Mouse (Mus musculus) midbrain, embryonic 15.5 days (tissue): ENCODE data around the gene Dnm1. TPM values are rescaled to one million over a fixed set of nuclear protein-coding genes. Genes with fewer than 3 reads are reported as not detected.

ENCODE experiments used
- ATAC-seq: fragments of 200-750 bp; cut with Nextera tagmentation; replicated peaks from 2 replicates; pipeline ENCODE4 v1.8.0; 2017; ENCODE audit warnings: moderate TSS enrichment
- H3K27ac ChIP-seq: fragments of 300-500 bp; sonication (generic); 2 replicates; pipeline ENCODE4 v1.5.1; 2015; ENCODE audit warnings: mild to moderate bottlenecking, inconsistent platforms
- H3K27me3 ChIP-seq: fragments of 300-500 bp; sonication (generic); replicated peaks from 2 replicates; pipeline ENCODE4 v1.6.1; 2015; ENCODE audit warnings: inconsistent platforms
- H3K36me3 ChIP-seq: fragments of 300-500 bp; sonication (generic); replicated peaks from 2 replicates; pipeline ENCODE4 v1.6.1; 2015; ENCODE audit warnings: inconsistent platforms
- H3K4me1 ChIP-seq: fragments of 300-500 bp; sonication (generic); 2 replicates; pipeline ENCODE4 v1.6.1; 2015; ENCODE audit warnings: inconsistent platforms
- H3K4me2 ChIP-seq: fragments of 300-500 bp; sonication (generic); 2 replicates; pipeline ENCODE4 v1.6.1; 2015; ENCODE audit warnings: inconsistent platforms, mild to moderate bottlenecking, moderate library complexity
- H3K4me3 ChIP-seq: fragments of 300-500 bp; sonication (generic); 2 replicates; pipeline ENCODE4 v1.5.1; 2015; ENCODE audit warnings: mild to moderate bottlenecking, inconsistent platforms
- H3K9ac ChIP-seq: fragments of 300-500 bp; sonication (generic); 2 replicates; pipeline ENCODE4 v1.6.1; 2015; ENCODE audit warnings: mild to moderate bottlenecking, inconsistent platforms
- H3K9me3 ChIP-seq: fragments of 300-500 bp; sonication (generic); 2 replicates; pipeline ENCODE4 v1.6.1; 2016; ENCODE audit warnings: inconsistent platforms
- WGBS: fragments of 180-500 bp; shearing (Covaris S2); methylation state at CpG from one replicate; pipeline ENCODE4 v1.1.7; 2015; ENCODE audit warnings: mixed read lengths; 5-methylcytosine and 5-hydroxymethylcytosine counted together
- polyA plus RNA-seq: library from polyadenylated mRNA; unstranded; fragments of >200 nt; fragmentation: Nextera tagmentation; extraction: Ambion mirVana; gene quantifications from 2 replicates; pipeline ENCODE4 v1.2.1, GENCODE M21; 2015

Dnm1 gene
- polyA plus RNA-seq, 1 experiment from 2014 or later, result 78.4 TPM

GRCm38 (mm10) chr2:32347019-32347418 is 6.1 kb downstream of the Dnm1 start:
- Histone ChIP-seq H3K4me1 (peaks cover 36% of the 10 kb centered on the region), H3K9me3 (no peaks in the 10 kb centered on the region), H3K36me3 (no peaks in the 10 kb centered on the region; the same call in 1 of the 2 replicates), H3K9ac (no peak overlapping the region), H3K27ac (no peak overlapping the region), H3K27me3 (no peaks in the 10 kb centered on the region), H3K4me2 (no peak overlapping the region), H3K4me3 (no peak overlapping the region)
- WGBS, result 82% methylated on average over 6 of the region's 6 CpGs
- no peak for ATAC-seq

DNA sequence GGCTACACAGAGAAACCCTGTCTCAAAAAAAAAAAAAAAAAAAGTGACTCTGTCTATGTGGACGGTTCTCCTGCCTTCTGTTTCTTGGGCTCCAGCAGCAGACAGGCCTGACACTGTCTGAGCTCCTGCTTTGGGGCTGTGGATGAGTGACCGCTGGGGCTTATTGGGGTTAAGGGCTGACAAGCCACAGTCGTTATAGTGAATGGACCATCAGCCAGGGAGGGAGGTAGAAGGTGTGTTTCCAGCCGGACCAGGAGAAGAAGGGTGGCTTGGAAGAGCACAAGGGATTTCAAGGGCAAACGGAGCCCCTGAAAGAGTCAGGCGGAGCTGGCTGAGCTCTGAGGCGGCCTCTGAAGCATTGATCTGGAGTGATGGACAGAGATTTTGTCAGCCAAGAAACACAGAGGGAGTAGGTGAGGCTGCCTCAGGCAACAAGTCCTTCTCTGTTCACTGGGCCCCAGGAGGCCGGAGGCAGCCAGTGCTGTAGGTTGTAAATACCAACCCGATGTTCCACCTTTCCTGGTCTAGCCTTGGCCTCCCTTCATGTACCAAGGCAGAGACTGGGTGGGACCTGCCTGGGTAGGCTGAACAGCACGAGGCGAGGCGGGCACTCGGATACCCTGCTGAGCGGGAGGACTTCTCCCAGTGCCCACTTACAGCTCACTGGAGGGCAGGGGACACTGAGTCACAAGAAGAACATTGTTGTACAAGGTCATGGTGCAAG is 8.4 kb downstream of the Dnm1 start:
- Histone ChIP-seq H3K4me2 (no peak overlapping the region), H3K9me3 (no peaks in the 10 kb centered on the region), H3K36me3 (no peaks in the 10 kb centered on the region; the same call in 1 of the 2 replicates), H3K4me3 (no peak overlapping the region), H3K27me3 (no peaks in the 10 kb centered on the region), H3K4me1 (peaks cover 15% of the 10 kb centered on the region), H3K9ac (no peak overlapping the region), H3K27ac (no peak overlapping the region)
- ATAC-seq, result no peak
- 63% methylated on average over 14 of the region's 14 CpGs for WGBS

DNA sequence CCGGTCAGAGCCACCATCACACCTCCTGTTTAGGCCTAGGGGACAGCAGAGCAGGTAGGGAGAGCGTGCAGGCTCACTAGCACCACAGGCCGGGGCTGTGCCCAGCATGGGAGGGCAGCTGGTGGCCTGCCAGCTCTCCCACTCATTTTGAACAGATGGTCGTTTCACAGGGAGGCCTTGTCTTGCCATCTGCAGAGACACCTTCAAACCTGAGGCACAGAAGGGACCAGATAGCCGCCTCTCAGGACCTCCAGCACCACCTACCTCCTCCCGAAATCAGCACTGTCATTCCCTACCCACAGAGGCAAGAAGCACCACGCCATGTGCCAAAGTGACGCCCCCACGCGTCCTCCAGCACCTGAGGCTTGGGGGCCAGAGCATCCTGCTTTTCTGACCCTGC is 9.1 kb downstream of the Dnm1 start:
- no peak overlapping the region for H3K4me3 ChIP-seq
- H3K4me2 ChIP-seq, result no peak overlapping the region
- peaks cover 2% of the 10 kb centered on the region; the same call in 1 of the 2 replicates for H3K36me3 ChIP-seq
- no peaks in the 10 kb centered on the region for H3K27me3 ChIP-seq
- no peak overlapping the region for H3K27ac ChIP-seq
- no peak for ATAC-seq
- WGBS, result 75% methylated on average over 10 of the region's 10 CpGs
- H3K9ac ChIP-seq, result no peak overlapping the region
- H3K9me3 ChIP-seq, result no peaks in the 10 kb centered on the region
- H3K4me1 ChIP-seq, result peaks cover 10% of the 10 kb centered on the region

DNA sequence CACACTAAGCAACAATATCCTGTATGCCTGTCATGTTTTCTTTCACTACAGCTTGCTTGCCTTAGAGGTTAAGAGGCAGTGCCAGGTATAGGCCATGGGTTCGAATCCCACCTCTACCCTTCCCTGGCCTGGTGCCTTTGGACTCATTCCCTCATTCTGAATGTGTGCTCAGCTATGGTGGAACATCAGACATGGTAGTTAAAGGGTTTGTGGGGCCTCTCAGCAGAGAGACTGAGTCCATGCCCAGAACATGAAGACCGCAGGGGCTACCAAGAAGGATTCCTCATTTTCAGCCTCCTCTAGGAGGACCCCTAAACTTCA is 9.8 kb downstream of the Dnm1 start:
- no peak for ATAC-seq
- H3K9me3 ChIP-seq, result no peaks in the 10 kb centered on the region
- H3K36me3 ChIP-seq, result peaks cover 4% of the 10 kb centered on the region; the same call in 1 of the 2 replicates
- H3K27ac ChIP-seq, result no peak overlapping the region
- peaks cover 10% of the 10 kb centered on the region for H3K4me1 ChIP-seq
- 91% methylated on average over 2 of the region's 2 CpGs for WGBS
- H3K4me3 ChIP-seq, result no peak overlapping the region
- H3K4me2 ChIP-seq, result no peak overlapping the region
- H3K27me3 ChIP-seq, result no peaks in the 10 kb centered on the region
- no peak overlapping the region for H3K9ac ChIP-seq

DNA sequence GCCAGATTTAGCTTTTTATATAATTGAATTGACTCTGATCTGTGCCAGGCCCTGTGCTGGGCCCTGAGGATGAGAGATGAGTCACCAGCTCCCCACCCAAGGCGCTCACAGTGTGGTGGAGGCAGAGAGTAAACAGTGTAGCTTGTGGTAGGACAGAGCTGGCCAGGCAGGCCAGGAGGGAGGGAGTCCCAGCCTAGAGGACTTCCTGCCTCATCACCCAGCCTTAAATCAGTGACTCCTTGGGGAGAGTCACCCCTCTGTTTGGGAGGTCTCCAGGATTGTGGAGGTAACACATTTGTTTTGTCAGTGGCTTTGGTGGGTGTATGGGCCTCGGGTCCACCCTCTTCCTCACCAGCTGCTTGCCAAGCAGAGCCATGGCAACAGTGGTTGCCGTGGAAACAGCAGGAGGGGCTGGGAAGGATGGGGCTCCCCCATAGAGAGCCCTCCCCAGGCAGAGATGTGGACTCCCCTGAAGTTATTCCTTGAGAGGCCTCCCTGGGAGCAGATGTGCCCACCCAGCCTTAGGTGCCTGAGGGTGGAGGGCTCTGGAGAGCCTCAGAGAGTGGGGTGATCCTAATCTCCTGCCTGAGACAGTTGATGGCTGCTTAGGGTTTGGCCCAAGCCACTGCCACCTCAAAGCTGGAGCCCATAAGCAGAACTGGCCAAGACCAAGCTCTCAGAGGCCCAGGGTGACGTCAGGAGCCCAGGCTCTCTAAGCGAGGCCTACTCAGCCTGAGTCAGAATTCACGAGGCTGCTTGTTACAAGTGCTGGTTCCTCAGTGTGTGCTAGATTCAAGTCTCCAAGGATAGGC is 10.4 kb downstream of the Dnm1 start:
- no peak overlapping the region for H3K4me2 ChIP-seq
- H3K27ac ChIP-seq, result peak overlapping the region; percentile 25; the same call in 1 of the 2 replicates
- no peaks in the 10 kb centered on the region for H3K27me3 ChIP-seq
- H3K4me1 ChIP-seq, result peaks cover 10% of the 10 kb centered on the region
- H3K9ac ChIP-seq, result no peak overlapping the region
- WGBS, result 65% methylated on average over 6 of the region's 6 CpGs
- ATAC-seq, result peak; percentile 38; the same call in 1 of the 2 replicates
- H3K4me3 ChIP-seq, result no peak overlapping the region
- no peaks in the 10 kb centered on the region for H3K9me3 ChIP-seq
- H3K36me3 ChIP-seq, result peaks cover 9% of the 10 kb centered on the region

DNA sequence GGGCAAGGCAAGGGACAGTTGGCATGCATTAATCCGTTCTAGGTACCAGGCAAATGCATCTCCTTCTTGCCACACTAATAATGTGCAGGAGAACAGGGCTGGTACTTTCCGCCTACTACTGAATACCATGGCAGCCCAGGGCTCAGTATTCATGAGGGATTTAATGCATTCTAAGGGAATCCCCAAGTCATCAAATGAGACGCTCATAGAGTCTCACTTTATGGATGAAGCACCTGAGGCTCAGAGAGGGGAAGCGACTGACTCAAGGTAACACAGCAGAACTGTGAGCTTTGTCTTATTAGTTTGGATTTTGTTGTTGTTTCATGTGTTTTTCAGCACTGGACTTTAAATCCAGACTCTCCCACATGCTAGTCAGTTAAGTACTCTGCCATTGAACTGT is 11.1 kb downstream of the Dnm1 start:
- no peak overlapping the region for H3K4me3 ChIP-seq
- ATAC-seq, result no peak
- H3K9ac ChIP-seq, result no peak overlapping the region
- peaks cover 15% of the 10 kb centered on the region for H3K36me3 ChIP-seq
- WGBS, result 84% methylated on average over 4 of the region's 4 CpGs
- H3K4me1 ChIP-seq, result peaks cover 10% of the 10 kb centered on the region
- no peaks in the 10 kb centered on the region for H3K9me3 ChIP-seq
- no peak overlapping the region for H3K27ac ChIP-seq
- 0 out of 2 replicates have a peak, but pooled peaks cover 1% of the 10 kb centered on the region for H3K27me3 ChIP-seq
- no peak overlapping the region for H3K4me2 ChIP-seq

- ATAC-seq, result no peak
- Histone ChIP-seq H3K9ac (no peak overlapping the region), H3K4me3 (no peak overlapping the region), H3K36me3 (peaks cover 20% of the 10 kb centered on the region), H3K27ac (no peak overlapping the region), H3K4me2 (no peak overlapping the region), H3K9me3 (no peaks in the 10 kb centered on the region), H3K27me3 (0 out of 2 replicates have a peak, but pooled peaks cover 3% of the 10 kb centered on the region), H3K4me1 (peaks cover 10% of the 10 kb centered on the region)
- 82% methylated on average over 4 of the region's 4 CpGs for WGBS
Observed at GRCm38 (mm10) chr2:32341634-32341939, 11.6 kb downstream of the Dnm1 start.

GRCm38 (mm10) chr2:32340836-32341633 is 12.1 kb downstream of the Dnm1 start:
- Histone ChIP-seq H3K9ac (no peak overlapping the region), H3K4me1 (peaks cover 10% of the 10 kb centered on the region), H3K9me3 (no peaks in the 10 kb centered on the region), H3K4me3 (no peak overlapping the region), H3K36me3 (peaks cover 23% of the 10 kb centered on the region), H3K4me2 (no peak overlapping the region), H3K27me3 (0 out of 2 replicates have a peak, but pooled peaks cover 3% of the 10 kb centered on the region), H3K27ac (no peak overlapping the region)
- 84% methylated on average over 13 of the region's 13 CpGs for WGBS
- ATAC-seq, result no peak

GRCm38 (mm10) chr2:32339912-32340642 is 13.1 kb downstream of the Dnm1 start:
- Histone ChIP-seq H3K4me1 (peaks cover 10% of the 10 kb centered on the region), H3K4me3 (no peak overlapping the region), H3K36me3 (peaks cover 24% of the 10 kb centered on the region), H3K9me3 (no peaks in the 10 kb centered on the region), H3K4me2 (no peak overlapping the region), H3K27me3 (0 out of 2 replicates have a peak, but pooled peaks cover 3% of the 10 kb centered on the region), H3K27ac (no peak overlapping the region), H3K9ac (no peak overlapping the region)
- WGBS, result 46% methylated on average over 26 of the region's 26 CpGs
- no peak for ATAC-seq

DNA sequence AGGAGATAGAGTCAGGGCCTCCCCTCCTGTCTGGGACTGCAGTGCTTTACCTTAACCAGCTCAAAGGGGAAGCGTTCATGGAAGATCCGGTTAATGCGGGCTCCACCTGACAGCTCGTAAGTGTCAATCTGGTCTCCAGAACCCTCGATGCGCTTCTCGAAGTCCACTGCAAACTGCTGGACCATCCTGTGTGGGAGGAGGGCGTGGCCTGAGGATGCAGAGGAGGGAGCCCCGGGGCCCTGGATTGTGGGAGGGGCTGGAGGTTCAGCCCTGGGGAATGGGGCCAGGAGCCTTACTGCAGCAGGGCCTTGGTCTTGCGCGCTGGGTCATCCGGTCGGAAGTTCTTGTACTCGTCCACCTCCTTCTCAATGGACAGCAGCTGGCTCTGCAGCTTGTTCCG is 17.2 kb downstream of the Dnm1 start:
- Histone ChIP-seq H3K4me1 (no peaks in the 10 kb centered on the region), H3K4me2 (no peak overlapping the region), H3K9me3 (no peaks in the 10 kb centered on the region), H3K4me3 (no peak overlapping the region), H3K27me3 (peaks cover 3% of the 10 kb centered on the region; the same call in 1 of the 2 replicates), H3K27ac (no peak overlapping the region), H3K36me3 (peaks cover 40% of the 10 kb centered on the region), H3K9ac (no peak overlapping the region)
- 56% methylated on average over 15 of the region's 15 CpGs for WGBS
- no peak for ATAC-seq

GRCm38 (mm10) chr2:32332159-32332558 is 21.0 kb downstream of the Dnm1 start:
- no peak for ATAC-seq
- no peak overlapping the region for H3K9ac ChIP-seq
- peaks cover 3% of the 10 kb centered on the region; the same call in 1 of the 2 replicates for H3K27me3 ChIP-seq
- H3K4me3 ChIP-seq, result no peak overlapping the region
- peaks cover 27% of the 10 kb centered on the region for H3K36me3 ChIP-seq
- H3K4me1 ChIP-seq, result no peaks in the 10 kb centered on the region
- H3K27ac ChIP-seq, result no peak overlapping the region
- WGBS, result 93% methylated on average over 5 of the region's 5 CpGs
- no peak overlapping the region for H3K4me2 ChIP-seq
- H3K9me3 ChIP-seq, result no peaks in the 10 kb centered on the region
